Mouse (Mus musculus): ENCODE results near the gene Dapl1. TPM values are rescaled to one million over a fixed set of nuclear protein-coding genes. Genes with fewer than 3 reads are reported as not detected.

Dapl1 gene
- polyA plus RNA-seq, 1 experiment = 2.7 TPM

- TF ChIP-seq CTCF (IDR thresholded peaks at IDR 0.05; ENCODE audit: insufficient read depth, low read length) = no peak
- no peak for TF ChIP-seq POLR2A (IDR thresholded peaks at IDR 0.05; ENCODE audit: borderline replicate concordance, extremely low read depth, low read depth, low read length)
- no peak for DNase-seq
- H3K4me1 ChIP-seq (ENCODE audit: control insufficient read depth, insufficient read depth, low read length) = no peaks in the 10 kb centered on the region
- WGBS = 76% methylated on average over 4 of the region's 4 CpGs
- no peak overlapping the region for H3K4me3 ChIP-seq (replicated peaks; ENCODE audit: extremely low read depth, low read depth, low read length)
Observed at GRCm38 (mm10) chr2:59448921-59449320, 35.5 kb upstream of the Dapl1 start.

- 65% methylated on average over 2 of the region's 2 CpGs for WGBS
- Histone ChIP-seq H3K4me3 (replicated peaks; ENCODE audit: extremely low read depth, low read depth, low read length) (no peak overlapping the region), H3K4me1 (ENCODE audit: control insufficient read depth, insufficient read depth, low read length) (no peaks in the 10 kb centered on the region)
- TF ChIP-seq POLR2A (IDR thresholded peaks at IDR 0.05; ENCODE audit: borderline replicate concordance, extremely low read depth, low read depth, low read length) (no peak), CTCF (IDR thresholded peaks at IDR 0.05; ENCODE audit: insufficient read depth, low read length) (no peak)
- DNase-seq = no peak
Observed at GRCm38 (mm10) chr2:59451675-59452074, 32.8 kb upstream of the Dapl1 start.

DNA sequence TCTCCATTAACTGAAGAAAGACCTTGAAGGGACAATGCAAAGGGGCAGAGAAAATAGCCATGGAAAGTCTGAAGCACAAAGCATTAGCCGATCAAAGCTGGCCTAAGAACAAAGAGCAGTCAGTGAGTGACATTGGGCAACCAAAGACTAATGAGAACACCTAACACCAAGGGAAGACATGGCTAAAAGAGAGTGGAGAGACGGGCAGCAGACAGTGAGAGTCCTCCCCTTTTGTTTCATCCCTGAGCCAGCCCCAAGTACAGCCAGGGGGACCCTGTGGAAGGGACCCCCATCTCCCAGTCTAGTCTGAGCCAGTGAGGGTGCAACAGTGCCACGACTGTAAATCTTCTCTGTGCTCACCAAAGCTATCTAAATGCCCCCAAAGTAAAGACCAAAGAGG lies 32.4 kb upstream of the Dapl1 start:
- H3K4me1 ChIP-seq (ENCODE audit: control insufficient read depth, insufficient read depth, low read length) = no peaks in the 10 kb centered on the region
- H3K4me3 ChIP-seq (replicated peaks; ENCODE audit: extremely low read depth, low read depth, low read length) = no peak overlapping the region
- no peak for DNase-seq
- 85% methylated on average over 3 of the region's 3 CpGs for WGBS
- TF ChIP-seq POLR2A (IDR thresholded peaks at IDR 0.05; ENCODE audit: borderline replicate concordance, extremely low read depth, low read depth, low read length) = no peak
- TF ChIP-seq CTCF (IDR thresholded peaks at IDR 0.05; ENCODE audit: insufficient read depth, low read length) = no peak

DNA sequence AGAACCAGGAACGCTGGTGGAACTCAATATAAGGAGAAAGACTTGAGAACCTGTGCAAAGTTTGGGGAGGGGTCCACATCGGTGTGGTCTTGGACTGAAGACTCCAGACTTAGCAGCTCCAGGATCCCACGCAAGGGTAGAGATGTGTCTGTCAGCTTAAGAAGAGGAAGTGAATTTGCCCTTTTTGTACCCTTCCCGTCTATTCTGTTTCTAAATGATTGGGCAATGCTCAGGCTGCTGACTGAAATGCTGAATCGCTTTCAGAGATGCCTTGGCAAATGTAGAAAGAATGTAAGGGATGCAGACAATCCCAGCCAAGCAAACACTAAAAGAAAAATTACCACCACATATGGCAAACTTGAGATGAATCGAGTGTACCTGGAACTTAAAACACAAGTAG lies 22.4 kb upstream of the Dapl1 start:
- Histone ChIP-seq H3K4me1 (ENCODE audit: control insufficient read depth, insufficient read depth, low read length) (no peaks in the 10 kb centered on the region), H3K4me3 (replicated peaks; ENCODE audit: extremely low read depth, low read depth, low read length) (no peak overlapping the region)
- TF ChIP-seq POLR2A (IDR thresholded peaks at IDR 0.05; ENCODE audit: borderline replicate concordance, extremely low read depth, low read depth, low read length) (no peak), CTCF (IDR thresholded peaks at IDR 0.05; ENCODE audit: insufficient read depth, low read length) (no peak)
- no peak for DNase-seq
- 58% methylated on average over 6 of the region's 6 CpGs for WGBS

GRCm38 (mm10) chr2:59463428-59464182 lies 20.8 kb upstream of the Dapl1 start:
- DNase-seq = no peak
- TF ChIP-seq CTCF (IDR thresholded peaks at IDR 0.05; ENCODE audit: insufficient read depth, low read length) = no peak
- no peak for TF ChIP-seq POLR2A (IDR thresholded peaks at IDR 0.05; ENCODE audit: borderline replicate concordance, extremely low read depth, low read depth, low read length)
- Histone ChIP-seq H3K4me1 (ENCODE audit: control insufficient read depth, insufficient read depth, low read length) (no peaks in the 10 kb centered on the region), H3K4me3 (replicated peaks; ENCODE audit: extremely low read depth, low read depth, low read length) (no peak overlapping the region)
- 73% methylated on average over 12 of the region's 12 CpGs for WGBS

DNA sequence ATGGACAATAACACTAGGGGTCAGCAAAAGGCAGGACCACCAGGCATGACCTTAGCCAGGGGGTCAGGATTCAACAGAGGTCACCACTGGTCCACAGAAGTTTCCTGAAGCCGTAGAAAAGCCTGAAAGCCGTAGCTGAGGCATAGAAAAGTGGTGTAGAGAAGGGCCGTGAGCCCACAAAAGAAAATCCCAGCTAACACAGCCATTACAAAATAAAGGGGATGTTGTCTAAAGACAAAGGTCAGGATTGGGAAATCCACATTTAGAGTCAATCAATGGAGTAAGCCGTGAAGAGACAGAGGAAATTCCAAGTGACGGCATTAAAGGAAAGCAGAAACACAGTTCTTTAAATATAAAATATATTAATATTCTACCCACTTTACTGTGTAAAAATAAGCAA lies 18.8 kb upstream of the Dapl1 start:
- Histone ChIP-seq H3K4me1 (ENCODE audit: control insufficient read depth, insufficient read depth, low read length) (0 out of 2 replicates have a peak, but pooled peaks cover 2% of the 10 kb centered on the region), H3K4me3 (replicated peaks; ENCODE audit: extremely low read depth, low read depth, low read length) (no peak overlapping the region)
- DNase-seq = no peak
- WGBS = 90% methylated on average over 5 of the region's 5 CpGs
- TF ChIP-seq CTCF (IDR thresholded peaks at IDR 0.05; ENCODE audit: insufficient read depth, low read length) = no peak
- no peak for TF ChIP-seq POLR2A (IDR thresholded peaks at IDR 0.05; ENCODE audit: borderline replicate concordance, extremely low read depth, low read depth, low read length)

GRCm38 (mm10) chr2:59466358-59466757 lies 18.1 kb upstream of the Dapl1 start:
- H3K4me3 ChIP-seq (replicated peaks; ENCODE audit: extremely low read depth, low read depth, low read length) = no peak overlapping the region
- TF ChIP-seq POLR2A (IDR thresholded peaks at IDR 0.05; ENCODE audit: borderline replicate concordance, extremely low read depth, low read depth, low read length) = no peak
- no peak for TF ChIP-seq CTCF (IDR thresholded peaks at IDR 0.05; ENCODE audit: insufficient read depth, low read length)
- WGBS = 71% methylated on average over 5 of the region's 5 CpGs
- H3K4me1 ChIP-seq (ENCODE audit: control insufficient read depth, insufficient read depth, low read length) = peaks cover 6% of the 10 kb centered on the region; the same call in 1 of the 2 replicates
- no peak for DNase-seq

- 63% methylated on average over 4 of the region's 4 CpGs for WGBS
- DNase-seq = no peak
- TF ChIP-seq POLR2A (IDR thresholded peaks at IDR 0.05; ENCODE audit: borderline replicate concordance, extremely low read depth, low read depth, low read length) (no peak), CTCF (IDR thresholded peaks at IDR 0.05; ENCODE audit: insufficient read depth, low read length) (no peak)
- H3K4me1 ChIP-seq (ENCODE audit: control insufficient read depth, insufficient read depth, low read length) = peaks cover 6% of the 10 kb centered on the region; the same call in 1 of the 2 replicates
- no peak overlapping the region for H3K4me3 ChIP-seq (replicated peaks; ENCODE audit: extremely low read depth, low read depth, low read length)
Observed at GRCm38 (mm10) chr2:59467085-59467484, 17.4 kb upstream of the Dapl1 start.

DNA sequence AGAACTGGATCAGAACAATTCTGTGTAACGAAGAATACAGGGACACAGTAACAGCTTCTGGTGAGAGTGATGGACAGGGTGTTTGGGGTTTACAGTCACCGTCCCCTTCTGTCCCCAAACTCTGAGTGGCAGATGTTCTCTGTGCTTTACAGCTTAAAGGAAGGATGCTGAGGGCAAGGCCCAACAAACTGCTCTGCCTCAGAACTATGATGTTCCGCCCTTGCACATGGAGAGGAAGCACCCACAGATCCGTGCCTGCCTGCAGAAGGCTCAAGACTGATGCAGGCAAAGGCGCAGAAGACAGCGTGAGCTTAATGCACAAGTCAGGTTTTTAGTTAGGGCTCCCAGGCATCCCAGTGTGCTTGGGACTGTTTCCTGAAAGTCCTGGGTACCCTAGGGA lies 16.5 kb upstream of the Dapl1 start:
- TF ChIP-seq POLR2A (IDR thresholded peaks at IDR 0.05; ENCODE audit: borderline replicate concordance, extremely low read depth, low read depth, low read length) = no peak
- no peak for TF ChIP-seq CTCF (IDR thresholded peaks at IDR 0.05; ENCODE audit: insufficient read depth, low read length)
- DNase-seq = no peak
- H3K4me1 ChIP-seq (ENCODE audit: control insufficient read depth, insufficient read depth, low read length) = peaks cover 6% of the 10 kb centered on the region; the same call in 1 of the 2 replicates
- WGBS = 90% methylated on average over 6 of the region's 6 CpGs
- H3K4me3 ChIP-seq (replicated peaks; ENCODE audit: extremely low read depth, low read depth, low read length) = no peak overlapping the region

- TF ChIP-seq POLR2A (IDR thresholded peaks at IDR 0.05; ENCODE audit: borderline replicate concordance, extremely low read depth, low read depth, low read length) (no peak), CTCF (IDR thresholded peaks at IDR 0.05; ENCODE audit: insufficient read depth, low read length) (no peak)
- Histone ChIP-seq H3K4me1 (ENCODE audit: control insufficient read depth, insufficient read depth, low read length) (peaks cover 6% of the 10 kb centered on the region; the same call in 1 of the 2 replicates), H3K4me3 (replicated peaks; ENCODE audit: extremely low read depth, low read depth, low read length) (no peak overlapping the region)
- DNase-seq = no peak
- 47% methylated on average over 8 of the region's 8 CpGs for WGBS
Observed at GRCm38 (mm10) chr2:59469590-59470245, 14.7 kb upstream of the Dapl1 start.

All from lung, adult 2 months (tissue).